Comparison of ENCODE assay signal across 7 mouse cellular contexts in genomic region chr14:55094704-55095231, GRCm38 (mm10). TPM values are rescaled to one million over a fixed set of nuclear protein-coding genes. Genes with fewer than 3 reads are reported as not detected.
DNase-seq lines count a peak whose midpoint lies in the region; ATAC-seq and TF ChIP-seq lines count a peak whose summit lies in the region.

Gene Thtpa (plus strand): TSS chr14:55094784.

- TF ChIP-seq POLR2A in small intestine, adult 2 months (IDR thresholded peaks at IDR 0.05; ENCODE audit: low read depth, low read length): 0 out of 2 replicates have a peak, but pooled peaks have one; percentile 22

- DNase-seq in adrenal gland, adult (ENCODE audit: inconsistent age in 2 of 2, low spot score in 1 of 2): peak; percentile 86 to 96
- peak; percentile 48 to 80 for DNase-seq in cerebellum, postnatal 4 days (ENCODE audit: low spot score in 2 of 2)
- DNase-seq in gastrocnemius, postnatal 10 days: peak; percentile 72
- DNase-seq in induced T-regulatory cell, adult 2 months (ENCODE audit: low read depth): peak; percentile 82
- peak; percentile 84 to 87 for DNase-seq in left cerebral cortex, postnatal 25 days (ENCODE audit: low spot score in 2 of 2)

- under 1% methylated on average over 30 of the region's 30 CpGs for WGBS in small intestine, adult 2 months

- H3K4me3 ChIP-seq in small intestine, adult 2 months (ENCODE audit: low read depth, low read length): peak within 1 kb of the TSS; percentile 96

- intact Hi-C loops in left cerebral cortex, postnatal 25 days (cut with DNase I): loop anchor here (5.0 kb wide), 3 partner anchors 182 to 202 kb away; partner anchors contain the start of genes Pabpn1 and Slc22a17

- TF ChIP-seq CTCF in small intestine, adult 2 months (IDR thresholded peaks at IDR 0.05; ENCODE audit: extremely low read depth, insufficient read length, insufficient replicate concordance, low read depth, low read length): peak; percentile 26; the same call in 1 of the 2 replicates

- H3K27ac ChIP-seq in small intestine, adult 2 months (ENCODE audit: insufficient read depth, low read depth, low read length): peak within 1 kb of the TSS; percentile 89

- H3K27me3 ChIP-seq in small intestine, adult 2 months (ENCODE audit: control insufficient read depth, insufficient read depth, low read length): no peaks in the 10 kb centered on the region

- peak; percentile 33; the same call in 1 of the 2 replicates for ATAC-seq in megakaryocyte-erythroid progenitor cell, adult 5-6 weeks (replicated peaks; ENCODE audit: low FRiP score, low TSS enrichment, poor library complexity, severe bottlenecking)

- peaks cover 22% of the 10 kb centered on the region for H3K36me3 ChIP-seq in small intestine, adult 2 months (ENCODE audit: control insufficient read depth, insufficient read depth, low read length)

- H3K4me1 ChIP-seq in small intestine, adult 2 months (ENCODE audit: control insufficient read depth, insufficient read depth, insufficient read length, low read length): peaks cover 17% of the 10 kb centered on the region

RNA-seq across cellular contexts. Expression of gene Thtpa, which starts in this region (rescaled TPM):
- 10 to 100 TPM; 12.8 to 13.9 TPM for total RNA-seq in gastrocnemius, postnatal 10 days (2021)
- total RNA-seq in left cerebral cortex, postnatal 25 days (2021): 10 to 100 TPM; 23.8 to 25.0 TPM
- 9.2 and 10.4 TPM in 2 replicates for total RNA-seq in megakaryocyte-erythroid progenitor cell, adult 5-6 weeks (2014; fragmentation: Nextera tagmentation)
- 5.1 and 6.4 TPM in 2 replicates for total RNA-seq in megakaryocyte-erythroid progenitor cell, adult 5-6 weeks (2017)
- polyA plus RNA-seq in small intestine, adult 2 months (2012; rRNA removed): 2.9 and 4.9 TPM in 2 replicates

Comparison
In these comparisons a context has a peak if more than half of its experiments do, and no peak if none do; other contexts are left out.
1. Peak in every context shown above with its lines: DNase-seq, ATAC-seq, H3K4me3 ChIP-seq and H3K27ac ChIP-seq.